Mouse (Mus musculus) cerebellum, adult 2 months (tissue): ENCODE measurements around the gene Wfdc15a. TPM values are rescaled to one million over a fixed set of nuclear protein-coding genes. Genes with fewer than 3 reads are reported as not detected.

ENCODE experiments used
- DNase-seq, 2 experiments: peaks; one replicate each; pipeline ENCODE4 v3.0.0; 2021
- H3K27ac ChIP-seq: fragments of 200-500 bp; 2 replicates; pipeline ENCODE4 v1.5.1; 2012; ENCODE audit warnings: low read length, control low read depth, inconsistent platforms; ENCODE audit not compliant: insufficient read depth
- H3K27me3 ChIP-seq: fragments of 200-500 bp; 2 replicates; pipeline ENCODE4 v1.6.1; 2012; ENCODE audit warnings: inconsistent platforms, mild to moderate bottlenecking, low read length, moderate library complexity; ENCODE audit not compliant: control insufficient read depth, insufficient read depth
- H3K4me1 ChIP-seq: fragments of 200-500 bp; 2 replicates; pipeline ENCODE4 v1.6.1; 2011; ENCODE audit warnings: low read length; ENCODE audit not compliant: control insufficient read depth, insufficient read depth
- H3K4me3 ChIP-seq: fragments of 200-500 bp; replicated peaks from 2 replicates; pipeline ENCODE3; 2011; ENCODE audit warnings: mild to moderate bottlenecking, low read depth, low read length, control low read depth; ENCODE audit not compliant: insufficient read depth
- CTCF ChIP-seq: fragments of 200-500 bp; IDR thresholded peaks from 2 replicates; pipeline ENCODE4 v1.5.1; 2011; ENCODE audit warnings: low read depth, mild to moderate bottlenecking, control low read depth, low read length, moderate library complexity, borderline replicate concordance; ENCODE audit not compliant: insufficient read depth
- POLR2A ChIP-seq: fragments of 200-500 bp; IDR thresholded peaks from 2 replicates; pipeline ENCODE4 v1.6.1; 2011; ENCODE audit warnings: low read length, control low read depth, borderline replicate concordance; ENCODE audit not compliant: insufficient read depth
- WGBS: fragments of 180-500 bp; shearing (Covaris S2); methylation state at CpG from one replicate; pipeline ENCODE4 v1.1.7; 2018; 5-methylcytosine and 5-hydroxymethylcytosine counted together
- polyA plus RNA-seq: library from polyadenylated mRNA; depleted of rRNA; stranded (reverse); fragments of >200 nt; gene quantifications from 2 replicates; pipeline ENCODE4 v1.2.3, GENCODE M21; 2012; rRNA removed

Gene Wfdc15a
- not detected in 2 replicates for polyA plus RNA-seq

DNA sequence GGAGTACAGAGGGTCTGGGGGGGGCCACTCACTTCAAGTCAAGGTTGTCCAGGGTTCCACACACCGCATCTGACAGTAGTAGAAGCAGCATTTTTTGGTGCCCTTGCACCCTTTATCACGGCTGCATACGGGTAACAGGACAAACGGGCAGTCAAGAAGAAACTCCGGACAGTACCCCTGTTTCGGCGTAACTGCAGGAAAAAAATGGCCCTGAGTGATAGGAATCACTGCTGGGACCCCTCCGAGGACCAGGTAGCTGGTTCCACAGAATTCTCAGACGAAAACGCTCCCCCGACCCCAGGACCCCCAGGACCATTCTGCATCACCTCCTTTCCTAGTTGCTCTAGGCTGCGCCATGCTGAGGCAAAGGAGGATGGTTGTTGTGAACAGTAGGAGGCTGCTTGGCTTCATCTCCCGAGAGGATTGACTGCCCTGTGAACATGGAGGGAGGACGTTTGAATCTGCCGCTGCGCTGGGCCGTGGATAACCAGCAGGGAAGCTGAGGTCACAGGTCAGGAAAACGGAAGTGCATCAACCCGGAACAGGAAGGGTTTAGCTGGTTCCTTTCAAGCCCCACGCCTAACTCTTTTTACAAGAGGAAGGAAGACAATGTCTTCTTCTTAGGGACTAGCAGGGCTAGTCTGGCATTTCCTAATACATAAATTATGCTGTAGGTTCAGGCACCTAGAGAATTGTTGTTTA lies at the start of gene Wfdc15a:
Gene Wfdc15a (minus strand): TSS at position 505 of the 702 bp plus-strand sequence.
- no peak for DNase-seq
- H3K4me3 ChIP-seq, result no peak within 1 kb of the TSS
- TF ChIP-seq CTCF, result no peak
- TF ChIP-seq POLR2A, result no peak

DNA sequence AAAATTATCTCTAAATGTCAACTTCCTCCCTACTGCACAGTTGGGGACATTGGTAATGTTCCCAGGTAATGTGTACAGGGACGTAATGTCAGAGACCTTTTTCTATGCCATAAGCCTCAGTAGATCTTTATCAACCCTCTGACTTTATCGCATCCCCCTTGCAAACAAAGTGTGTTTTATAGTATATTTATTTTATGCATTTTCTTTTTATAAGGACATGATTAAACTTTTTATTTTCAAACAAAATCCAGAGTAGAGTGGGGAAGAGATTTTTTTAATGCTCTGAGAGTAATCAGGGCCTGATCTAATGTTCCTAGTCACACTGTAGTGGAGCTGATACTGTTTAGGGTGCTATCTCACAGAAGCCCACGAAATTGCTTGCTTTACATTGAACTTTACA lies 38.4 kb upstream of the Wfdc15a start, which contains the start of gene Svs2:
Gene Svs2 (minus strand): TSS at position 101 of the 400 bp plus-strand sequence.
- H3K27ac ChIP-seq, result no peak within 1 kb of the TSS
- no peaks in the 10 kb centered on the region for H3K4me1 ChIP-seq
- no peaks in the 10 kb centered on the region for H3K27me3 ChIP-seq
- DNase-seq, result no peak
- H3K4me3 ChIP-seq, result no peak within 1 kb of the TSS
- WGBS, result 80% methylated on average over 3 of the region's 3 CpGs
- TF ChIP-seq POLR2A, result no peak
- TF ChIP-seq CTCF, result no peak

More for the DNA sequence above, at the start of gene Wfdc15a:
- H3K27ac ChIP-seq, result no peak within 1 kb of the TSS
- H3K4me1 ChIP-seq, result no peaks in the 10 kb centered on the region
- no peaks in the 10 kb centered on the region for H3K27me3 ChIP-seq
- 79% methylated on average over 20 of the region's 20 CpGs for WGBS

DNA sequence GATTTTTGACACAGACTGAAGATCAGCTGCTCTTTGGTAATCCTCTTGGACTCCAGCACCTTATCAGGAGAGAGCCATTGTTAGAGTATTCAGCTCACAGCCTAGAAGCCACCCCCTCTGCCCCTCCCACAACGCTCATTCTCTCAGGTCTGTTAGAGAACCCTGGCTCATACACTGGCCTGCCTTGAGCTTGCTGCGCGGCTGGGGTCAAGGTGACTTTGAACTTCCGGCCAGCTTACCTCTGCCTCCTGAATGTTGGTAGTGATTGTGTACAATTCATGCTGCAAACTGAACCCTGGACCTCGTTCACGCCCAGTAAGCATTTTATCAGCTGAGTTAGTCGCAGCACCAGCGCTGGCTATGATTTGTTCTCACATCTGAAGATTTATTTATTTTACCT lies 32.7 kb upstream of the Wfdc15a start:
- Histone ChIP-seq H3K27ac (no peak overlapping the region), H3K4me1 (no peaks in the 10 kb centered on the region), H3K27me3 (no peaks in the 10 kb centered on the region), H3K4me3 (no peak overlapping the region)
- WGBS, result 87% methylated on average over 8 of the region's 8 CpGs
- TF ChIP-seq CTCF (no peak), POLR2A (no peak)
- no peak for DNase-seq

DNA sequence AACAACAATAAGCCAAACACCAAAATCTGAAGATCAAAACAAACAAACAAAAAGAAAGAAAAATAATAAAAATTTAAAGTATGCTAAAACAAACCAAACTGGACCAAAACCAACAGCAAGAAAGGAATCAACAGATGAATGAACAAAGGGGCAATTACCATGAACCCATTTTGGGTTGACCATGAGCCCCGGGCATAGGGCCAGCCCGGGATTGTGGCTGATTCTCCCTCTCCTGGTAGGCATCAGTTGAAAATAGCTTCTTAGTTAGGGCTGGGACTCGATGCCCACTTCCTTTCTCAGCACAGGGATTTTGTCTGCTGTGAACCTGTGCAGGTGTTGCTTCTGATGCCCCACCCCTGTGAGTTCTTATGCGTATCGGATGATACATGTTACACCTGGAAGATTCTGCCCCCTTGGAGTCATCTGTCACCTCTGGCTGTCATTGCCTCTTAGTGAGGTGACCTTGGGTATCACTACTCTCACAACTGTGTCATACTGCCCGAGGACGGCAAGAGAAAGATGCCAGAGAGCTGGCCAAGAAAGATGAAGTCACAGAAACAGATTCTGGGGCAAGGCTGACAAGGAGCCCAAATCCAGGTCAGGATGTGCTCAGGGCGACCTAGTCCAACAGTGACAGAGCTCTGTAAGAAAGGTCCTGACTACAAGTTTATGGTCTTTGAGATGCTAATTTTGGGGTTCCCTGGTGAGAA lies 28.6 kb upstream of the Wfdc15a start:
- WGBS, result 73% methylated on average over 8 of the region's 8 CpGs
- no peaks in the 10 kb centered on the region for H3K4me1 ChIP-seq
- DNase-seq, result peak in 1 of 2 experiments; percentile 20
- TF ChIP-seq POLR2A, result no peak
- no peak for TF ChIP-seq CTCF
- no peaks in the 10 kb centered on the region for H3K27me3 ChIP-seq
- H3K27ac ChIP-seq, result no peak overlapping the region
- no peak overlapping the region for H3K4me3 ChIP-seq

DNA sequence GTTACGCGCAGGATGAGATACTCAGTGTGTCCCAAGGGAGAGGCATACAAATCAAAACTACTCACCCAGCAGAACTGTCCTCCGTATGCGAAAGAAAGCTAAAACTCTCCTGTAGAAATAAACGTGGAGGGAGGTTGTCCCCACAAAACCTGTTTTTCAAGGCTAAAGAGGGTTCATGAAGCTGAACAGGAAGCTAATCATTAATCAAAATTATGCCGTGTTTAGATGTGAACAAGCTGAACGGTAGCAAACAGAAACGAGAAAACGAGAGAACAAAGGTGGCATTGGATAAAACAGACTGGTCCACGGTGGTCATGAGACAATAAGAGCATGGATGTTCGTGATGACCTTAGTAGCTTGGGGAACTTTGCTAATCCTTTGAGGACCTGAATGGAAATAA lies 21.6 kb upstream of the Wfdc15a start, which contains the start of gene Wfdc15b:
Gene Wfdc15b (minus strand): TSS at position 139 of the 400 bp plus-strand sequence.
- WGBS, result 86% methylated on average over 11 of the region's 11 CpGs
- TF ChIP-seq CTCF, result no peak
- no peak for TF ChIP-seq POLR2A
- no peak within 1 kb of the TSS for H3K27ac ChIP-seq
- H3K4me3 ChIP-seq, result no peak within 1 kb of the TSS
- no peak for DNase-seq
- no peaks in the 10 kb centered on the region for H3K4me1 ChIP-seq
- no peaks in the 10 kb centered on the region for H3K27me3 ChIP-seq

DNA sequence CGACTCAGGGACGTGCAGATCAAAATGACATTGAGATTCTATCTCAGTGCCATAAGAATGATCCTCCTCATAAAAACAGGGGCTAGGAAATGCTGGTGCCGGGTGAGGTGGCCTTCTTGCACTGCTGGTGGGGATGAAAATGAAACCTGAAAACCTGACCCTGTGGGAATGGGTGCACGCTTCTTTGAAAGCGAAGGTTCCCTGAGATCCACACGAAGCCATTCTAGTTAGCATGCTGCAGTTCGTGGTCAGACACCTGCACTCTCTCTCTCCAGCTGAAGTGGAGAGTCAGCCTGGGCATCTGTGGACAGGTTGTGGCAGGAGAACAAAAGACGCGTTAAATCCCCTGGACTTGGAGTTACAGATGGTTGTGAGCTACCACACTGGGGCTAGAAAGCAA lies 19.4 kb upstream of the Wfdc15a start:
- no peak for TF ChIP-seq POLR2A
- Histone ChIP-seq H3K4me3 (no peak overlapping the region), H3K4me1 (no peaks in the 10 kb centered on the region; the same call in 1 of the 2 replicates), H3K27ac (no peak overlapping the region), H3K27me3 (no peaks in the 10 kb centered on the region)
- no peak for DNase-seq
- WGBS, result 87% methylated on average over 9 of the region's 9 CpGs

DNA sequence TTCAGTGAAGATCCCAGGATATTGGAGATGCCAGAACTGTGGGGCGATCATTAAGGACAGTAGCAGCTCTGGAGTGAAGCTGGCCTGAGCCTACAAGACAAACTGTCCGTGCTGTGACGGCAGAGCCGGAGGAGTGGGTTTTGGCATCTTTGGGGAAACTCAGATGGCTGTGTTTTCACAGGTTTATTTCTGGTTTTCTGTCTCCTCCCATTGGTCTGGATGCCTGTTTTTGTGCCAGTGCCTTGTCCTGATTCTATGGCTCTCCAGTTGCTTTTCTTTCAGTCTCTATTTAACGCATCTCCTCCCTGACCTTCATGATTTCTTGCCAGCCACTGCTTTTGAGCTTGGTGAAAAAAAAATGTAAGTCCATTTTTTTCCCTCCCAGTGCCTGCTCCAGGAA lies 12.8 kb upstream of the Wfdc15a start:
- Histone ChIP-seq H3K27ac (no peak overlapping the region), H3K27me3 (no peaks in the 10 kb centered on the region), H3K4me1 (no peaks in the 10 kb centered on the region; the same call in 1 of the 2 replicates), H3K4me3 (no peak overlapping the region)
- no peak for TF ChIP-seq CTCF
- TF ChIP-seq POLR2A, result no peak
- 38% methylated on average over 5 of the region's 5 CpGs for WGBS
- peak; percentile 20 to 33 for DNase-seq

DNA sequence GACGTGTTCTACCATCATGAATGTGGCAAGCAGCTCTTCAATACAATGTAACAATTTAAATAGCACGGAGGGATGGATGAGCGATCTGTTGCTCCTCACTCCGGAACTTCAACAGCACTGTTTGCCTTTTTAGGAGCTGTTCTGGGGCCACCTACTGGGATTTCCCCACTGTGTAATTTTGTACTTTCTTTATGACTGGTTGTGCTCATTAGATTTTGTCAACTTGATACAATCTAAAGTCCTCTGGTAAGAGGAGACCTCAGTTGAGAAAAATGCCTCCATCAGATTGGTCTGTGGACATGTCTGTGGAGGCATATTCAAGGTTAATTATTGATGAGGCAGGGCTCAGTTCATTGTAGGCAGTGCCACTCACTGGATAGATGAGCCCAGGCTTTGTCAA lies 11.0 kb upstream of the Wfdc15a start:
- whole genome bisulfite sequencing, result 80% methylated on average over 4 of the region's 4 CpGs
- TF ChIP-seq CTCF (no peak), POLR2A (no peak)

More for the DNA sequence above, 11.0 kb upstream of the Wfdc15a start:
- DNase-seq, result no peak
- H3K4me1 ChIP-seq, result peaks cover 3% of the 10 kb centered on the region
- no peak overlapping the region for H3K27ac ChIP-seq
- no peaks in the 10 kb centered on the region for H3K27me3 ChIP-seq
- H3K4me3 ChIP-seq, result no peak overlapping the region
